Mouse (Mus musculus) MN1 (cell line): ENCODE measurements around the gene Cldn34a.
"Not testable (repeated sequence)": the region's sequence is repeated elsewhere in the genome, so short reads cannot be mapped to it uniquely, and the experiment has no call there.

ENCODE experiments used
- DNase-seq: peaks from one replicate; pipeline ENCODE4 v3.0.0-alpha.2; 2016; ENCODE audit warnings: low spot score

Cldn34a gene

GRCm38 (mm10) chrX:152563034-152563433 is at the start of gene Cldn34a:
Gene Cldn34a, plus strand, starts transcription at chrX:152563334.
- DNase-seq: no peak

- DNase-seq: not testable (repeated sequence)
Measured at GRCm38 (mm10) chrX:152518611-152519010, 44.5 kb upstream of the Cldn34a start.

GRCm38 (mm10) chrX:152545736-152546135 is 17.4 kb upstream of the Cldn34a start:
- no peak for DNase-seq

- DNase-seq: no peak
Measured at GRCm38 (mm10) chrX:152548180-152548579, 15.0 kb upstream of the Cldn34a start.

GRCm38 (mm10) chrX:152557446-152557845 is 5.7 kb upstream of the Cldn34a start:
- no peak for DNase-seq
